Mouse (Mus musculus) fat pad, adult 2 months (tissue): ENCODE measurements around the gene Tex45.

Experiments used
- DNase-seq: peaks from one replicate; pipeline ENCODE4 v3.0.0-alpha.2; 2011; ENCODE audit warnings: low read depth, low spot score; ENCODE audit errors: extremely low read depth

Gene Tex45

DNA sequence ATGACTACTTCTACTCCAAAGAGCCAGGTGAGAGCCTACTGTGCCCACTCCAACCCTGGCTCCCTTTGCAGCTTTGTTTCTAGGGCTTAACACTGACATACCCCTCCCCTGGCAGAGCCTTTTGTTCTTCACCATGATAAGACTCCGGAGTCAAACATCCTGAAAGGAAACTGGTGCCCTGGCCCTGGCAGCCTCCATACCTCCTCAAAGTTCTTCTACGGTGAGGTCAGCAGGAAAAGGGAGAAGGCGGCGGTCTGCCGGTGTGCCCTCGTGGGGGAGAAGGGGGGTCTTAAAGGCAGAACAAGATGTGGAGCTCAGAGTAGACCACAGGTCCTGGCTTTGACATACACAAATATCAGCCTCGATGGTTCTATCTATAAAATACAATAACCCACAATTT lies 12.9 kb downstream of the Tex45 start:
- DNase-seq, result no peak

DNA sequence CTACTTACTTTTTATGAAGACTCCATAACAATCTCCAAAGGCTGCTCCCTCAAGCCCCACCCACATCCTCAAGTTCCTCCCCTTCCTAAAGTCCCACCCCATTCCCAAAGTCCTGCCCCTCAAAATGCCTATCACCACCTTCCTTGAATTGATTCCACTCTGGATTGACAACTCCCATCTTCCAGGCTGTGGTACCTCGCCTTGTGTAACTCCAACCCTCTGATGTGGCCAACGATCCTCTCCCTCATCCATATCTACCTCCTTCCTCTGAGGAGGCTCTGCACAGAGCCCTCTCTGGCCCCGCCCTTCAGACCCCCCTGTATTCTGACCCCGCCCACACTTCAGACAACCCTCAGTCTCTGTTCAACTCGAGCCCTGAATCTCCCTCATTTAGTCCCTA lies 14.5 kb downstream of the Tex45 start:
- no peak for DNase-seq

DNA sequence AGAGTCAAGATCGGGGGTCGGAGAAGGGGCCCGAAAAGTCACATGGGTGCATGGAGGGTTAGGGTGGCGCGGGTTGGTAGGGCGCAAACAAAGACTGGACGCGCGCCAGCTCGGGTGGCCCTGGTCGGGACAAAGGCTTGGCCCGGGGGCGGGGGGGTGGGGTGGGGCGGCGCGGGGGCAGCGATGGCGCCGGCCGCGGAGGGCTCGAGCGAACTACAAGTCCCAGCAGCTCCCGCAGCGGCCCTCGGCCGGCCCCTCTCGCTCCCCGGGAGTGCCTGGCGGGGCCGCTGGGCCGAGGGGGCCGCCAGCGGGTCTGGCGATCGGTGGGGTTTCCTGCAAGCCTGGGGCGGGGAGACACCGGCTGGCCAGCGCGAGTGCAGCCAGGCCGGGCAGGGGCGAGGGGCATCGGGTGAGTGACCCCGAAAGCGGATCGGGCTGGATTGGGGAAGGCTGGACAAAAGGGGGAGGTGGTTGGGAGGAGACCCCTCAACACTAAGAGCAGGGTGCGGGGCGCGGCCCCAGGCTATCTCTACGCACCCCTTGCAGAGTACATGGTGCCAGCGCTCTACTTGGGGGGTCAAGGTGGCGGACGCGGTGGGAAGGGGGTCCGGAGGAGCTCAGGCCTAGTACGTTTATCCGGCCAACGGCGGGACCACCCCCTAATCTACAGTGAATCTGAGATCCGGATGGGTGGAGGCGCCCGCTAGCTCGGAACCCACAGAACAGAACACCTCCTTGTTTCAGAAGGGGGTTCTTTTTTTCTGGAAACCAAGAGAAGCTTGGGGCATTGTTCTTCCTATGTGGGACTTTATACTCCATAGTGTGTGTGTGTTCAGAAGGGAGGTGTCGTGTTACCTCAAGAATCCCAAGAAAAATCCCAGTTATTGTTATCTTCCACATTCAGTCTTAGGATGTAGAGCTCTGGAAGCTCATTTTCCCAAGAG lies 22.5 kb downstream of the Tex45 start, which contains the start of gene Zfp358:
Gene Zfp358, plus strand, starts transcription at position 238 of the 944 bp plus-strand sequence.
- no peak for DNase-seq

DNA sequence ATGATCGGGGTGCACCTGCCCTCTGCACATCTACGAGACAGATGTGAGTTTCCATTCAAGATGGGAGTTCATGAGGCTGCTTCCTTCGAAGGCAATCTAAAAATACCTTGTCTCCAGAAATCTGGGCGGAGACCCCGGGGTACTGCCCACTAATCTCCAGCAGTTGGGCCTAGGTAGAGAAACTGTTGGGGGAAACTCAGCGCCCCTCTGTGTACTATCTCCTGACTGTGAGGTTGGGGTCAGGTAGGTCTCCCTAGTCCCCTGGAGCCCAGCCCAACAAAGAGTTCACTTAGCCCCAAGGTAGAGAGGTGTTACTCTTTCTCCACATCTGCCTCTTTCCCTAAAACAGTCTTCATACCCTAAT lies 23.2 kb downstream of the Tex45 start:
- no peak for DNase-seq

- DNase-seq, result no peak
Measured at GRCm38 (mm10) chr8:3495578-3496427, 25.1 kb downstream of the Tex45 start.

- no peak for DNase-seq
Measured at GRCm38 (mm10) chr8:3496428-3496748, 25.7 kb downstream of the Tex45 start.

DNA sequence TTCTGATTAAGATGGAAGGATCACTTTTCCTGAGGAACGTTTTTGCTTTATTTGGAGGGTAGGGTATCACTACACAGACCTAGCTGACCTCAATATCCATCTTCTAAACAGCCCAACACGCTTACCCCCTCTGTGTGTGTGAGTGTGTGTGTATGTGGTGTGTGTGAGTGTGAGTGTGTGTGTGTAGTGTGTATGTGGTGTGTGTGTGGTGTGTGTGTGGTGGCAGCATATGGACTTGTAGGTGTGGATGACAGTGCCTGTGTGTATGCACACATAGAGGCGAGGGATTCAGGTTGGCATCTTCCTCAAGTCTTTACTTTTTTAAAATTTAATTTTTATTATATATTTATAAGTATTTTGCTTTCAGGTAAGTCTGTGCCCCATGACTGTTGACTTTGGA lies 27.9 kb downstream of the Tex45 start:
- DNase-seq, result no peak

GRCm38 (mm10) chr8:3499751-3500150 lies 29.1 kb downstream of the Tex45 start:
- DNase-seq, result no peak

DNA sequence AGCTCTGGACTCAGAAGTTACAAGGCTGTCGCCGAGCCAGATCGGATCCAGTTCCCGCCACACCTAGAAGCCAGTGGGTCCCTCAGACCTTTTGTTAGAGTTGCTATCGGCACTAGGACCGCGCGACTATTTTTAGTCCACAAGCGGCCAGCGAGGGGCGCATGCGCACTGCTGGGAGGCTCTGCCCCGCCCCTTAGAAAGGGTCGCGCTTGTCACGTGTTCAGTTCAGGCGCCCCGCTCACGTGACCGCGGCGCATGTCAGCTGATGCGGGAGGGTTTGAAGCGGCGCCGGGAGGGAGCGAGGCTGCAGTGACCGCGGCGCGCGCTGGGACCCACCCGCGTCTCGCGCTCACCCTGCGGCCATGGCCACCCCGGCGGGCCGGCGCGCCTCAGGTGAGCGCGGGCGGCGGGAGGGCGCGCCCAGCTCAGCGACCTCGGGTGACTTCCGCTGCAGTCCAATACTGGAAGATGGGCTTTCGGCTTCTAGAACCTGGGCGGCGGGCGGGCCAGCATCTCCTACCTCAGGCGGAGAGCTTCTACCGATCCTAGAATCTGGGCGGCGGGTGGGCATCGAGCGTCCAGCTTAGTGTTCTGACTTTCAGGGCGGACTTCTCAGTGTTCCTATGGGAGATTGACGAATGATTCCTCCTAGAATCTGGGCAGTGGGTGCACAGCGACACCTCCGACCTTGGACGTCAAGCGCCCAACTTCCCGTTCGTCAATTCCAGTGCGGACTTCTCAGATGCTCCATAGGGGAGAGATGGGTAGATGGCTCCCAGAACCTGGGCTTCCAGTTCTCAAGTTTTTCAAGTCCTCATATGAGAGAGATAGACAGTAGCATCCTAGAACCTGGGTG lies 29.8 kb downstream of the Tex45 start, which contains the start of gene Mcoln1:
Gene Mcoln1, plus strand, starts transcription at position 223 of the 856 bp plus-strand sequence.
- DNase-seq, result no peak

DNA sequence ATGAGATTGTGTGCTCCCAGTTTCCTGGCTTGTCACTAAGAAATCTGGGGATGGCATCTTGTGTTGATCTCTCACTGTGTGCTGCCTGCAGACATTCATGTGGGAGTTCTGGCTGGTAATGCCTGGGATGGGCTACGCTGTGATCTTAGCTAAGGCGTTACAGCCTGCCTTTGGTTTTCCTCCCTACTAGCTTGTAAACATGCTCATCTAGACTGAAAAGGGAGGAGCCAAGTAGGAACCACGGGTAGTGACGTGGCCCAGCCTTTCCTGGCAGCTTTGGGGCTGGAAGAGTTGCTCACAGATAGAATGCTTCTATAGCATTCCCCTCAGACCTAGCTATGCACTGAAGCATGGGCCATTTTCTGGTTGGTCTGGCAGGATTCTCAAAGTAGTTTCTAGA lies 31.6 kb downstream of the Tex45 start:
- no peak for DNase-seq

DNA sequence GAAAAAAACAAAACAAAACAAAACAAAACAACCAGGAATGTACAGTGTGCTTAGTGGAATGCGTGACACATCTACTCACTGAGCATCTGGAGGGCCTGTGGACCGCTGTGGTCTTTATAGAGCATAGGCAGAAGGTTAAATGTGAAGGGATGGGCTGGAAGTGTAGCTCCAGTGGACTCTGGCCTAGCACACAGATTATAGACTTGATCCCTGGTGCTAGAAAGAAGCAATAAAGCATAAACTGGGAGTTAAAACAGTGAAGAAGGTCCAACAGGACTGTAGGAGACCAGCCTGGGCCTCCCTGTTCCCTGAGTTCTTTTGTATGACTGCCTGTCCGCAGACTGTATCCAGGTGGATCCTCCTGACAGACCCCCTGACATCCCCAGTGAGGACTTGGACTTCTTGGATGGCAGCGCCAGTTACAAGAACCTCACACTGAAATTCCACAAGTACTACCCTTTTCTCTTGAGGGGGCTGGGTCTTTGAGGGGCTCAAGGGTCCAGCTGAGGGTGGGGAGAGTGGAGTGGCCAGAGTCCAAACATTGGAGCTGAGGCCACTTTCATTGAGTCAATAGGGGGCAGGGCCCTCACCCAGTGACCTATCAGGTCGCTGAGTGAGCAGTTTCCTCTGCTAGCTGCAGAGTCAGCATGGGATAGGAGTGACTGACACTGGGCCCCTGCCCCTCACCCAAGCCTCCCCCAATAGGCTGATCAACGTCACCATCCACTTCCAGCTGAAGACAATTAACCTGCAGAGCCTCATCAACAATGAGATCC lies 37.5 kb downstream of the Tex45 start:
- no peak for DNase-seq

GRCm38 (mm10) chr8:3514681-3515247 lies 44.1 kb downstream of the Tex45 start:
- no peak for DNase-seq

DNA sequence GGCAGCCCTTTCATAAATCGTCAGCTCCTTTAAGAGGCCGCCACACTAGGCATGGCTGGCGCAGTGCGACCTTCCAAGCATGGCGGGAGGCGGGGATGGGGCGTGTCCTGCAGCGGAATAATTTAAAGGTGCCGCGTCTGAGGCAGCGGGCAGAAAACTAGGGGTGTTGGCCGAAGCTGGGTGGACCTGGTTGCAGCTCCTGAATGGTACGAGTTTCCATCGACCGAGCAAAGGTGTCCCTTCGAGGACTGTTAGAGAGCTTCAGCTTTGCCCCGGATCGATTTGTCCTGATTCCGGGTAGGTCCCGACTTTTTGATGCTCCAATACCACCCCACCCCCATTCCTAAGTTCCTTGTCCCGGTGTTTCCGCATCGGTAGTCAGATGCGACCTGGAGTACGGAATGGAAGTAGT lies 44.6 kb downstream of the Tex45 start, which contains the start of gene Pnpla6:
Gene Pnpla6, plus strand, starts transcription at position 125 of the 412 bp plus-strand sequence.
- peak; percentile 7 for DNase-seq

- DNase-seq, result no peak
Measured at GRCm38 (mm10) chr8:3515771-3516417, 45.2 kb downstream of the Tex45 start.

DNA sequence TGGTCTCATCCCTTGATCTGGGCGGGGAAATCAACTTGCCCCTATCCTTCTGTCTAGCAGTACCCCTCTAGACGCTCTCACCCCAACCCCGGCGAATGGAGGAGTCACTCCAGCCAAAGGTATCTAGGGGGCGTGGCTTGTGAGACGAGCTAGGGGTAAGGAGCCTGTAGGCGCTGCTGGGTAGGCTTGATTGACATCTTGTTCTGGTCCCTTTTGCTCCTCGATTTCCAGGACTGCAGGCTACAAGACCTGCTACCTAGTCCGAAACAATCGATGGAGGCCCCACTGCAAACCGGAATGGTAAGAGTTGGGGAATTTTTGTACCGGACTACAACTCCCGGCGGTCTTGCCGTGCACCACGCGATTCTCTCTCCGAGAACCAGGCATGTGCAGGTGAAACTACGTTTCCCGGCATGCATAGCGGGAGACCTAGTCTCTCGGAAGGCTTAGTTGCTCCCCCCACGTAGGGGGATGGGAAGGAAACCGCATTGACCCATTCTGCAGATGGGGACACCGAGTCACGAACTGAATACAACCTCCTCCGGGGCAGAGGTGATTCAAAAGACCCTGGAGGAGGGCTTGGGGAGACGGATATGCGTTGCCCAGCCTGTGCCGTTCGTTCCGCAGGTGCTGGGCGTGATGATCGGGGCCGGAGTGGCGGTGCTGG lies 45.9 kb downstream of the Tex45 start:
- DNase-seq, result peak; percentile 52

DNA sequence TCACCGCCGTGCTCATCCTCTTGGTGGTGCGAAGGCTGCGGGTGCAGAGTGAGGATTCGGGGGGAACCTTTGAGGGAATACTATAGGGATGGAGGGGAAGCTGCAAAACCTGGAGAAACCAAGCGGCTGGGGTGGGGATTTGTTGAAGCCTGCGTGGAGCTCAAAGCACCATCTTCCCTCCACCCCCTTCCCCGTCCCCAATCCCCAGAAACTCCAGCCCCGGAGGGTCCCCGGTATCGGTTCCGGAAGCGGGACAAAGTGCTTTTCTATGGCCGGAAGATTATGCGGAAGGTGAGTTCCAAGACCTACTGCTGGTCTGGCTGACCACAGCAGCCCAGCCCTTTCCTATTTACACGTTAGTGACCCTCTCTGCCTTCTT lies 46.4 kb downstream of the Tex45 start:
- no peak for DNase-seq

DNA sequence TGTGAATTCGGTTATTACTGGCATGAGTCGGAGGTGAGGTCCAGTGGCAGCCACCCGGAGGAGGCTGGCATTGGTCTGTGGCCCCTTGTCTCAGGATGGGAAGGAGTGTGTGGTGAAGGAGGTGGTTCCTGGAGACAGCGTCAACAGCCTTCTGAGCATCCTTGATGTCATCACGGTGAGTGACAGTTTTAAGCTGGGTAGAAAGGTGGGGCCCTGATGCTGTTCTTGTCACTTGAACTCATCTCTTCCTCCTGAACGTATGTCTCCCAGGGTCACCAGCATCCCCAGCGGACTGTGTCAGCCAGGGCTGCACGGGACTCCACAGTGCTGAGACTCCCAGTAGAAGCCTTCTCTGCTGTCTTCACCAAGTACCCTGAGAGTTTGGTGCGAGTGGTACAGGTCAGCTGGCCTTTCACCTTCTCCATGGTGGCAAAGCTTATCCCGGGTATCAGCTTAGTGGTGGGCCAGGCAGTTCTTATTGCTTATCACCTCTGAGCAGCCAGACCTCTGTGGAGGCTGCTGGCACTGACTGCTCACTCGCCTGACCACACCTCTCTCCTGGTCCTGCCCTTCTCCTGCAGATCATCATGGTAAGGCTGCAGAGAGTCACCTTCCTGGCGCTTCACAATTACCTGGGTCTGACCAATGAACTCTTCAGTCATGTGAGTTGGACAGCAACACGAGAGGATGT lies 51.5 kb downstream of the Tex45 start:
- no peak for DNase-seq

GRCm38 (mm10) chr8:3530816-3531215 lies 60.2 kb downstream of the Tex45 start:
- no peak for DNase-seq
